Mouse (Mus musculus) embryonic fibroblast, embryonic 13.5 days (primary cell): ENCODE data around the gene Ddx54. TPM values are rescaled to one million over a fixed set of nuclear protein-coding genes. Genes with fewer than 3 reads are reported as not detected.

ENCODE experiments used
- H3K27ac ChIP-seq: 2 replicates; pipeline ENCODE4 v1.5.1; 2012; ENCODE audit warnings: low read length, control low read depth, inconsistent platforms; ENCODE audit not compliant: insufficient read depth
- H3K4me1 ChIP-seq: 2 replicates; pipeline ENCODE4 v1.6.1; 2011; ENCODE audit warnings: low read length; ENCODE audit not compliant: control insufficient read depth, insufficient read depth
- H3K4me3 ChIP-seq: 2 replicates; pipeline ENCODE4 v1.5.1; 2011; ENCODE audit warnings: mild to moderate bottlenecking, control low read depth, low read length; ENCODE audit not compliant: insufficient read depth
- CTCF ChIP-seq: IDR thresholded peaks from 2 replicates; pipeline ENCODE4 v1.5.1; 2011; ENCODE audit warnings: mild to moderate bottlenecking, control low read depth, low read length, moderate library complexity, borderline replicate concordance; ENCODE audit not compliant: insufficient read depth
- POLR2A ChIP-seq: IDR thresholded peaks from 2 replicates; pipeline ENCODE4 v1.6.1; 2011; ENCODE audit warnings: low read depth, mild to moderate bottlenecking, control low read depth, low read length, moderate library complexity
- polyA plus RNA-seq: library from polyadenylated mRNA; stranded (reverse); fragments of >200 nt; gene quantifications from 2 replicates; pipeline ENCODE4 v1.2.4, GENCODE M21; 2011; ENCODE audit warnings: low read depth; ENCODE audit not compliant: missing spikeins, insufficient read length

The Ddx54 gene
- polyA plus RNA-seq, 1 experiment = 39.3 TPM

- Histone ChIP-seq H3K4me1 (0 out of 2 replicates have a peak, but pooled peaks cover 7% of the 10 kb centered on the region), H3K27ac (no peak overlapping the region), H3K4me3 (no peak overlapping the region)
- TF ChIP-seq CTCF (no peak), POLR2A (no peak)
Observed at GRCm38 (mm10) chr5:120607335-120607734, 5.2 kb upstream of the Ddx54 start.

- Histone ChIP-seq H3K4me1 (0 out of 2 replicates have a peak, but pooled peaks cover 7% of the 10 kb centered on the region), H3K4me3 (no peak overlapping the region), H3K27ac (no peak overlapping the region)
- TF ChIP-seq CTCF = no peak
- no peak for TF ChIP-seq POLR2A
Observed at GRCm38 (mm10) chr5:120609246-120609775, 3.2 kb upstream of the Ddx54 start.

- Histone ChIP-seq H3K4me1 (0 out of 2 replicates have a peak, but pooled peaks cover 7% of the 10 kb centered on the region), H3K27ac (no peak overlapping the region), H3K4me3 (peak overlapping the region; percentile 76)
- no peak for TF ChIP-seq CTCF
- no peak for TF ChIP-seq POLR2A
Observed at GRCm38 (mm10) chr5:120610906-120611305, 1.6 kb upstream of the Ddx54 start.

GRCm38 (mm10) chr5:120611416-120611815 lies 1.1 kb upstream of the Ddx54 start:
- H3K27ac ChIP-seq = no peak overlapping the region
- peak overlapping the region; percentile 76 for H3K4me3 ChIP-seq
- H3K4me1 ChIP-seq = 0 out of 2 replicates have a peak, but pooled peaks cover 7% of the 10 kb centered on the region
- no peak for TF ChIP-seq CTCF
- no peak for TF ChIP-seq POLR2A

- TF ChIP-seq CTCF (no peak), POLR2A (peak; percentile 96)
- H3K27ac ChIP-seq = peak overlapping the region; percentile 74
- peak overlapping the region; percentile 99 for H3K4me3 ChIP-seq
- H3K4me1 ChIP-seq = 0 out of 2 replicates have a peak, but pooled peaks cover 7% of the 10 kb centered on the region
Observed at GRCm38 (mm10) chr5:120612822-120613604, 474 bp downstream of the Ddx54 start.

GRCm38 (mm10) chr5:120615903-120616302 lies 3.4 kb downstream of the Ddx54 start:
- no peak overlapping the region for H3K27ac ChIP-seq
- no peak overlapping the region for H3K4me3 ChIP-seq
- 0 out of 2 replicates have a peak, but pooled peaks cover 6% of the 10 kb centered on the region for H3K4me1 ChIP-seq
- TF ChIP-seq CTCF (no peak), POLR2A (no peak)

GRCm38 (mm10) chr5:120618778-120619177 lies 6.2 kb downstream of the Ddx54 start:
- Histone ChIP-seq H3K27ac (no peak overlapping the region), H3K4me1 (no peaks in the 10 kb centered on the region)
- TF ChIP-seq POLR2A (no peak), CTCF (no peak)

GRCm38 (mm10) chr5:120619201-120619600 lies 6.7 kb downstream of the Ddx54 start:
- H3K4me1 ChIP-seq = no peaks in the 10 kb centered on the region
- TF ChIP-seq CTCF (peak; percentile 92), POLR2A (no peak)
- no peak overlapping the region for H3K4me3 ChIP-seq
- no peak overlapping the region for H3K27ac ChIP-seq

More at GRCm38 (mm10) chr5:120618778-120619177, 6.2 kb downstream of the Ddx54 start:
- no peak overlapping the region for H3K4me3 ChIP-seq

GRCm38 (mm10) chr5:120620375-120621077 lies 8.0 kb downstream of the Ddx54 start:
- TF ChIP-seq CTCF (peak; percentile 87), POLR2A (no peak)
- Histone ChIP-seq H3K4me3 (no peak overlapping the region), H3K27ac (no peak overlapping the region), H3K4me1 (no peaks in the 10 kb centered on the region)
